Mouse (Mus musculus) intestine, embryonic 14.5 days (tissue): ENCODE data around the gene Krt14. TPM values are rescaled to one million over a fixed set of nuclear protein-coding genes. Genes with fewer than 3 reads are reported as not detected.

Experiments used
- ATAC-seq: fragments of 200-750 bp; cut with Nextera tagmentation; replicated peaks from 2 replicates; pipeline ENCODE4 v1.8.0; 2017; ENCODE audit warnings: low read depth, moderate number of reproducible peaks, moderate TSS enrichment, moderate library complexity; ENCODE audit not compliant: low FRiP score, low TSS enrichment
- DNase-seq: peaks from one replicate; pipeline ENCODE4 v3.0.0-alpha.2; 2018; ENCODE audit warnings: low spot score
- H3K27ac ChIP-seq: fragments of 300-500 bp; sonication (generic); 2 replicates; pipeline ENCODE4 v1.5.1; 2014; ENCODE audit warnings: low read depth, mild to moderate bottlenecking, control low read depth
- H3K27me3 ChIP-seq: fragments of 300-500 bp; sonication (generic); replicated peaks from 2 replicates; pipeline ENCODE4 v1.6.1; 2014; ENCODE audit warnings: low read length, control low read depth; ENCODE audit not compliant: control insufficient read depth, insufficient read depth
- H3K36me3 ChIP-seq: fragments of 300-500 bp; sonication (generic); 2 replicates; pipeline ENCODE4 v1.6.1; 2014; ENCODE audit warnings: low read length, control low read depth; ENCODE audit not compliant: control insufficient read depth, insufficient read depth
- H3K4me1 ChIP-seq: fragments of 300-500 bp; sonication (generic); replicated peaks from 2 replicates; pipeline ENCODE4 v1.6.1; 2014; ENCODE audit warnings: low read length, control low read depth, mixed read lengths; ENCODE audit not compliant: control insufficient read depth, insufficient read depth
- H3K4me2 ChIP-seq: fragments of 300-500 bp; sonication (generic); 2 replicates; pipeline ENCODE4 v1.6.1; 2014; ENCODE audit warnings: low read length
- H3K4me3 ChIP-seq: fragments of 300-500 bp; sonication (generic); 2 replicates; pipeline ENCODE4 v1.5.1; 2014; ENCODE audit warnings: low read depth, low read length, control low read depth, mixed read lengths
- H3K9ac ChIP-seq: fragments of 300-500 bp; sonication (generic); 2 replicates; pipeline ENCODE4 v1.6.1; 2014; ENCODE audit warnings: mild to moderate bottlenecking, low read length
- H3K9me3 ChIP-seq: fragments of 300-500 bp; sonication (generic); 2 replicates; pipeline ENCODE4 v1.6.1; 2016; ENCODE audit warnings: low read length, control low read depth; ENCODE audit not compliant: control insufficient read depth
- WGBS: fragments of 180-500 bp; shearing (Covaris S2); extraction: QIAGEN DNeasy Blood & Tissue Kit; methylation state at CpG from one replicate; pipeline ENCODE4 v1.1.7; 2014; 5-methylcytosine and 5-hydroxymethylcytosine counted together
- polyA plus RNA-seq: library from polyadenylated mRNA; unstranded; fragments of >200 nt; fragmentation: Nextera tagmentation; extraction: Ambion mirVana; gene quantifications from 2 replicates; pipeline ENCODE4 v1.2.1, GENCODE M21; 2014

Gene Krt14
- polyA plus RNA-seq, 1 experiment from 2014 or later: 6.0 TPM

GRCm38 (mm10) chr11:100178307-100178706 is 29.0 kb downstream of the Krt14 start:
- DNase-seq: no peak
- H3K4me1 ChIP-seq: no peaks in the 10 kb centered on the region
- H3K4me3 ChIP-seq: no peak overlapping the region
- H3K36me3 ChIP-seq: no peaks in the 10 kb centered on the region
- H3K9me3 ChIP-seq: no peaks in the 10 kb centered on the region
- H3K9ac ChIP-seq: no peak overlapping the region
- WGBS: 79% methylated on average over 5 of the region's 5 CpGs
- H3K4me2 ChIP-seq: no peak overlapping the region
- H3K27me3 ChIP-seq: no peaks in the 10 kb centered on the region
- H3K27ac ChIP-seq: no peak overlapping the region
- ATAC-seq: no peak

DNA sequence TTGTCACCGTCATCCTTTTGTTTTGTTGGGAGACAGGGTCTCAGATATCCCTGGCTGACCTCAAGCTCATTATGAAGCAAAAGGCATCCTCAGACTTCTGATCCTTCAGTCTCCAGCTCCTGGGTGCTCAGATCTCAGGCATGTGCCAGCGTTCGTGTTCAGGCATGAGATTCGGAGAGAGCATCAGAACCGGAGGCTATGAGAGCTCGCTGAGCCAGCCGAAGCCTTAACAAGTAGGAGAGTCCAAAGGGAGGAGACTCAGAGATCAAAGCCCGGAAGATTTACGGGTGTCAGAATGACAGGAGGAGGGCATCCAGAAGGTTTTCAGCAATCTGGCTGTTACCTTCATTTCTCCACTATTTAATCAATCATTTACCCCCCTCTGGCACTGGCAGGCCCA is 30.6 kb downstream of the Krt14 start:
- H3K4me1 ChIP-seq: no peaks in the 10 kb centered on the region
- no peaks in the 10 kb centered on the region for H3K27me3 ChIP-seq
- H3K36me3 ChIP-seq: no peaks in the 10 kb centered on the region
- 46% methylated on average over 9 of the region's 9 CpGs for WGBS
- DNase-seq (no peak), ATAC-seq (no peak)
- H3K27ac ChIP-seq: no peak overlapping the region
- H3K9me3 ChIP-seq: no peaks in the 10 kb centered on the region
- H3K9ac ChIP-seq: no peak overlapping the region
- H3K4me2 ChIP-seq: no peak overlapping the region
- H3K4me3 ChIP-seq: no peak overlapping the region

DNA sequence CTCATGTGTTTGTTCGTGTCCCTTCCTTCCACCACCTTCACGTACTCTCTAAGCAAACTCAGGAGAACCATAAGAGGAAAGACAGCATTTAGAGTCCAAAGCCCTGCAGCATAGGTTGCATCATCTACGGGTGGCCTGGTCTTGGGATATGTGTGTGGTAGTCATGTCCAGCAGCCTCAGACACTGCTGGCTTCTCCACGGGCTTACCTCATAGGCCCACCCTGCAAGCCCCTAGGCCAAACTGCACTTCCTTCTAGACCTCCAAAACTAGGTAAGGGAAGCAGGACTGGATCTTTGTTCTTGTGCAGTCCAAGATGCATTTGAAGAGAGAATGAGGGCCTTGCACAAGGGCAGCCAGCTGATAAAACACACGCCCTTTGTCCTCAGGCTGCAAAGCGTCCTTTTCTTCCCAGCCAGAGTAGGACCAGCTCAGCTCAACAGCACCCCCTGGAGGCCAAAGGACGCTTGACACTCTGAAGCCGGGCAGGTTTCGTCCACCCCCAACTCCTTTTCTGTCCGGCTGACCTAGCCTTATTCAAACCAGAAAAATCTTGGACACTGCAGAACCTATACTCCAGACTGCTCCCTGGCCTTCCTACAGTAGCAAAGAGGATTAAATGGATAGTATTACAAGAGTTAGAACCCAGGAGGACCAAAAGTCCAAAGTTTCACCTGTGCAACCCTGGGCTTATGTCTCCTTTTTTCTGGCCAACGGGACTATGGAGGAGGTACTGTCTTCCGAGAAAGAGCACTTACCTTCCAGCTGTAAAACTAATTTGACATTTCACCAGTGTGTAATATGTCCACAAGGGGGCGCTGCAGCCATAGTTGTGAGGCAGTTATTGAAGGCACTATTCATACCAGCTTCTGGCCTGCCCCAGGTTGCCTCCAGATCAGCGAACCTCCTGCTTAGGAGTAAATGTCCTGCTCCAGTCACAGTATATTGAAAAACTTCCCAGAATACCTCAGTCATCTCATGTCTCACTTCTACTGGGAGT is 38.3 kb downstream of the Krt14 start:
- Histone ChIP-seq H3K36me3 (no peaks in the 10 kb centered on the region), H3K4me1 (peaks cover 3% of the 10 kb centered on the region; the same call in 1 of the 2 replicates), H3K9me3 (no peaks in the 10 kb centered on the region), H3K27me3 (no peaks in the 10 kb centered on the region), H3K9ac (no peak overlapping the region), H3K4me2 (no peak overlapping the region), H3K27ac (peak overlapping the region; percentile 44), H3K4me3 (no peak overlapping the region)
- 26% methylated on average over 14 of the region's 14 CpGs for WGBS
- peak; percentile 96 for DNase-seq
- ATAC-seq: peak; percentile 41

GRCm38 (mm10) chr11:100168071-100168470 is 39.3 kb downstream of the Krt14 start:
- ATAC-seq (peak; percentile 67), DNase-seq (no peak)
- Histone ChIP-seq H3K9ac (no peak overlapping the region), H3K36me3 (no peaks in the 10 kb centered on the region), H3K9me3 (no peaks in the 10 kb centered on the region), H3K4me2 (no peak overlapping the region), H3K4me3 (no peak overlapping the region), H3K27me3 (no peaks in the 10 kb centered on the region), H3K4me1 (peaks cover 5% of the 10 kb centered on the region; the same call in 1 of the 2 replicates), H3K27ac (no peak overlapping the region)
- 57% methylated on average over 8 of the region's 8 CpGs for WGBS

GRCm38 (mm10) chr11:100164392-100164791 is 43.0 kb downstream of the Krt14 start:
- 29% methylated on average over 7 of the region's 7 CpGs for WGBS
- H3K9me3 ChIP-seq: no peaks in the 10 kb centered on the region
- no peak overlapping the region for H3K9ac ChIP-seq
- H3K4me1 ChIP-seq: peaks cover 5% of the 10 kb centered on the region; the same call in 1 of the 2 replicates
- no peaks in the 10 kb centered on the region for H3K36me3 ChIP-seq
- ATAC-seq (no peak; the same call in 1 of the 2 replicates), DNase-seq (no peak)
- H3K27me3 ChIP-seq: no peaks in the 10 kb centered on the region
- no peak overlapping the region for H3K4me2 ChIP-seq
- peak overlapping the region; percentile 47; the same call in 1 of the 2 replicates for H3K27ac ChIP-seq
- H3K4me3 ChIP-seq: no peak overlapping the region

DNA sequence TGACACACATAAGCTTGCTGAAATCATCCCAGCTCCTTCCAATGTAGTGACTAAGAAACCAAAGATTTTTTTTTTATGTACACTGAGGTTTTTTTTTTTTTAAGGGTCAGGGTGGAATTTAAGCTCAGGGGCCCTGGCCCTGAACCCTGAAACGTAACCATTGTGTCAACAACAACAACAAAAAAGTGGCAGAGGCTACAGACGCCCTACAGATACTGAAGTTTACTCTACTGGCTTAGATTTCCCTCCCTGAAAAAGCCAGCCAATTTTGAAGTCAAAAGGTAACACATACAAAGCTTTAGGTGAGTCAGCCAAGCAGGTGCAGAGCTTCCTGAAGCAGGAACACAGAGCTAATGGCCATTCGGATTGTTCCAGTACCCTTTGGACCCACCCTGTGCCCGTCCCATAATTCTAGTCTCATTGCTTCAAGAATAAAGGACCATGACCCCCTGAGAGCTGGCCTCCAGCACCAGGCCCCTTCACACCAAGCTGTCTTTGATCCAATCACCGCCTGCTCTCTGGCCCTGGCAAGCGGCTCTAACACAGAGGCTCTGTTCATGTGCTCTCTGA is 49.4 kb downstream of the Krt14 start:
- Histone ChIP-seq H3K4me3 (no peak overlapping the region), H3K27ac (peak overlapping the region; percentile 69)
- peak; percentile 47; the same call in 1 of the 2 replicates for ATAC-seq

GRCm38 (mm10) chr11:100157331-100157730 is 50.0 kb downstream of the Krt14 start:
- Histone ChIP-seq H3K27ac (peak overlapping the region; percentile 69), H3K4me2 (no peak overlapping the region), H3K9me3 (no peaks in the 10 kb centered on the region), H3K4me1 (peaks cover 10% of the 10 kb centered on the region; the same call in 1 of the 2 replicates), H3K9ac (no peak overlapping the region), H3K4me3 (no peak overlapping the region), H3K36me3 (no peaks in the 10 kb centered on the region), H3K27me3 (no peaks in the 10 kb centered on the region)
- no peak for ATAC-seq
- no peak for DNase-seq
- WGBS: 64% methylated on average over 3 of the region's 3 CpGs

More for the DNA sequence above, 49.4 kb downstream of the Krt14 start:
- Histone ChIP-seq H3K9me3 (no peaks in the 10 kb centered on the region), H3K4me1 (peaks cover 5% of the 10 kb centered on the region; the same call in 1 of the 2 replicates), H3K4me2 (no peak overlapping the region), H3K36me3 (no peaks in the 10 kb centered on the region), H3K27me3 (no peaks in the 10 kb centered on the region), H3K9ac (no peak overlapping the region)
- DNase-seq: no peak
- WGBS: 49% methylated on average over 6 of the region's 6 CpGs

DNA sequence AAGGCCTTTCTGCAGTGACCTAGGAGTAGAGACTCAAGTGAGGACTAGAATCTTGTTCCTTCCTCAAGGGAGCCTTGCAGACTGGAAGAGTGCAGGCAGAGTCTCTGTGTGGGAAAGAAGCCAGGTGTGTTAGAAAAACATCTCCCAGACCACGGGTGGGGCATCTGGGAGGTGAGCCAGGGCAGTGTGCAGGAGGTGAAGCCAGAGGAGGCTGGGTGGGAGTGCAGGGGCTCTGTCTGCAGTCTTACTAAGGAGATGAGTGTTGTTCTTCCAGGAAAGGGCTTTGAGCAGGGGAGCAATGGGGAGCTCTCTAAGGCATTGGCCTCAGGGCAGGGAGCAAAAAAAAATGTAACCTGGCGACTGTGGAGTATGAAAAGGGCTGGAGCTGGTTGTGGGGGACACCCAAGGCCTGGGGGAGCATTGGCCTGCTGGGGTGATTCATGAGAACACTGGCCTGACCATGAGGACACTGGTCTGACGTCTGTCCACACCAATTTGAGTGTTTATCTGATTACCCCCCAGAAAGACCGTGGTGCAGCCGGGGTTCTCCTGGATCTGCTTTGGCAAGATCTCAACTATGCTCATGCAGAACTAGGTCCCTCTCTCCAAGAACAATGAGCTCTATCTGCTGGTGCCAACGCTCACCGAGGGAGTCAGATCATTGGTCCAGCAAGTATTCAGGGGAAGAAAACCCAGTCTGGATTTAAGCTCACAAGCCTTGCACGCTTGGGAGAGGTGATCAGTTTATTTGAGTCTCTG is 51.7 kb downstream of the Krt14 start:
- Histone ChIP-seq H3K36me3 (no peaks in the 10 kb centered on the region), H3K27ac (peak overlapping the region; percentile 62; the same call in 1 of the 2 replicates), H3K9ac (no peak overlapping the region), H3K9me3 (no peaks in the 10 kb centered on the region), H3K27me3 (no peaks in the 10 kb centered on the region), H3K4me1 (peaks cover 10% of the 10 kb centered on the region; the same call in 1 of the 2 replicates), H3K4me2 (no peak overlapping the region), H3K4me3 (no peak overlapping the region)
- ATAC-seq: no peak
- 65% methylated on average over 8 of the region's 8 CpGs for WGBS
- no peak for DNase-seq
